Mouse (Mus musculus) heart, embryonic 10.5 days (tissue): ENCODE results near the gene Padi1. TPM values are rescaled to one million over a fixed set of nuclear protein-coding genes. Genes with fewer than 3 reads are reported as not detected.

Source experiments
- DNase-seq: peaks from one replicate; pipeline ENCODE4 v3.0.0-alpha.2; 2017; ENCODE audit warnings: low spot score
- H3K27ac ChIP-seq: fragments of 300-500 bp; sonication (generic); 2 replicates; pipeline ENCODE4 v1.5.1; 2016; ENCODE audit warnings: mild to moderate bottlenecking
- H3K27me3 ChIP-seq: fragments of 300-500 bp; sonication (generic); 2 replicates; pipeline ENCODE4 v1.6.1; 2016; ENCODE audit warnings: mild to moderate bottlenecking; ENCODE audit not compliant: poor library complexity, insufficient read depth, severe bottlenecking
- H3K36me3 ChIP-seq: fragments of 300-500 bp; sonication (generic); 2 replicates; pipeline ENCODE4 v1.6.1; 2016; ENCODE audit warnings: mild to moderate bottlenecking, moderate library complexity
- H3K4me1 ChIP-seq: fragments of 300-500 bp; sonication (generic); 2 replicates; pipeline ENCODE4 v1.6.1; 2016; ENCODE audit warnings: mild to moderate bottlenecking
- H3K4me3 ChIP-seq: fragments of 300-500 bp; sonication (generic); 2 replicates; pipeline ENCODE4 v1.5.1; 2016; ENCODE audit warnings: mild to moderate bottlenecking, moderate library complexity
- H3K9me3 ChIP-seq: fragments of 300-500 bp; sonication (generic); 2 replicates; pipeline ENCODE4 v1.6.1; 2016; ENCODE audit warnings: mild to moderate bottlenecking, moderate library complexity
- WGBS: fragments of 180-500 bp; shearing (Covaris S2); methylation state at CpG from one replicate; pipeline ENCODE4 v1.1.7; 2016; 5-methylcytosine and 5-hydroxymethylcytosine counted together
- polyA plus RNA-seq: library from polyadenylated mRNA; unstranded; fragments of >200 nt; fragmentation: Nextera tagmentation; extraction: Ambion mirVana; gene quantifications from 2 replicates; pipeline ENCODE4 v1.2.1, GENCODE M21; 2016

The Padi1 gene
- polyA plus RNA-seq, 1 experiment from 2014 or later: 0.16 TPM

DNA sequence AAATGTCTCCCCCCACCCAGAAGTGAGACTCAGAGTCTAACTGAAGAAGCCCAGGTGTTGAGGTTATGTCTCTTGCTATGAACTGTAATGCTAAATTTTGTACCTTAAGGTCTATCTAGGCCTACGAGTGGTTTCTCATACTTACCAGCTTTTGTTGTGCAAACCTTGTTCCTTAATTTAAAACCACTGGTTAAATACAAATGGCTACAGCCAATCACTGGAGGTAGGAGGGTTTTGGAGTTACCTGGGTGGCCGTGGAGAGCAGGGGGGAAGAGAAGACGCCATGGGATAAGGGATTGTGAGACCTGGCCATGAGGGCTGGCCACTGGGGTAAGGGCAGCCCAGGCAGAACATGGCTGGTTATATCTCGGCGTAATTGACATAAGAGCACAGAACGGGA is 57.3 kb downstream of the Padi1 start:
- Histone ChIP-seq H3K27me3 (0 out of 2 replicates have a peak, but pooled peaks cover 7% of the 10 kb centered on the region), H3K27ac (no peak overlapping the region), H3K4me1 (peaks cover 22% of the 10 kb centered on the region), H3K36me3 (no peaks in the 10 kb centered on the region), H3K9me3 (0 out of 2 replicates have a peak, but pooled peaks cover 3% of the 10 kb centered on the region), H3K4me3 (no peak overlapping the region)
- no peak for DNase-seq
- 85% methylated on average over 6 of the region's 6 CpGs for WGBS

DNA sequence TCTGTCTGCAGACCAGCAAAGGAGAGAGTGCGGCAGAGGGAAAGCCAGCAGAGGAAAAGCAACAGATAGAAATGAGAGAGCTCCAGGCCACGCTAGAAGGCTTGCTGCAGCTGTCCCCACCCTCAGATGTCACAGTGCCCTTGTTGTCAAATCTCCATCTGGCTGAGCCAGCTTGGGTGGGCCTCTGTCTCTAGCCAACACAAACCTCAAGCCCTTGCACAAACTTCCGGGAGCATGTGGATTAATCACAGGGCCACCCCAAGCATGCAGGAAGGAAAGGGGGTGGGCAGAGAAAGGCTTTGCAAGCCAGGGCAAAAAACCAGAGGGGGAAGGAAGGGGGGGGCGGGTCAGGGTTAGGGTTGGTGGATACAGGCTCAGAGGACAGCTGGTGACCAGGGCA is 58.2 kb downstream of the Padi1 start:
- no peaks in the 10 kb centered on the region for H3K27me3 ChIP-seq
- no peak overlapping the region for H3K4me3 ChIP-seq
- 0 out of 2 replicates have a peak, but pooled peaks cover 3% of the 10 kb centered on the region for H3K9me3 ChIP-seq
- H3K27ac ChIP-seq: no peak overlapping the region
- 67% methylated on average over 3 of the region's 4 CpGs for whole genome bisulfite sequencing
- no peaks in the 10 kb centered on the region for H3K36me3 ChIP-seq
- H3K4me1 ChIP-seq: peaks cover 17% of the 10 kb centered on the region
- no peak for DNase-seq

- DNase-seq: no peak
- H3K4me1 ChIP-seq: peaks cover 21% of the 10 kb centered on the region
- H3K4me3 ChIP-seq: no peak overlapping the region
- H3K27me3 ChIP-seq: no peaks in the 10 kb centered on the region
- no peak overlapping the region for H3K27ac ChIP-seq
- WGBS: 85% methylated on average over 5 of the region's 5 CpGs
- H3K36me3 ChIP-seq: no peaks in the 10 kb centered on the region
- H3K9me3 ChIP-seq: 0 out of 2 replicates have a peak, but pooled peaks cover 3% of the 10 kb centered on the region
Measured at GRCm38 (mm10) chr4:140785217-140785616, 60.4 kb downstream of the Padi1 start.

GRCm38 (mm10) chr4:140784292-140784945 is 61.2 kb downstream of the Padi1 start:
- 0 out of 2 replicates have a peak, but pooled peaks cover 3% of the 10 kb centered on the region for H3K9me3 ChIP-seq
- H3K27ac ChIP-seq: no peak overlapping the region
- WGBS: 92% methylated on average over 9 of the region's 9 CpGs
- no peaks in the 10 kb centered on the region for H3K27me3 ChIP-seq
- H3K4me1 ChIP-seq: peaks cover 21% of the 10 kb centered on the region
- no peak overlapping the region for H3K4me3 ChIP-seq
- no peak for DNase-seq
- no peaks in the 10 kb centered on the region for H3K36me3 ChIP-seq

DNA sequence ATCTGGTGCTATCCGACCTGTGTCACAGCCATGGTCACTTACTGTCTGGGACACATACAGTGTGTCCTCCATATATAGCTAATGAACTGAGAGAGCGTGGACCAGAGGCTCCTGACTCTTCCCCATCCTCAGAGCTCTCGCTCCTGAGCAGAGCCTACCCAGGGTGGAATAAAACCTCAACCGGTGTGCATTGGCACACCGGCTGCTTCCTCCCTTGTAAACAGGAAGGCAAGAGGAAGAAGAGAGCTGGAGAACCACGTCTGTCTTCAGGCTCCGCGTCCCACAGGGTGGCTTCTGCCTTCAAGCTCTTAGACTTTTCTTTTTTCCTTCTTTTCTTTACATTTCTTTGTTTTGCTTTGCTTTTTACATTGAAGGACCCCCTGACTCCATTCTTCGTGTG is 62.8 kb downstream of the Padi1 start:
- no peaks in the 10 kb centered on the region for H3K27me3 ChIP-seq
- no peak overlapping the region for H3K27ac ChIP-seq
- no peaks in the 10 kb centered on the region for H3K36me3 ChIP-seq
- DNase-seq: no peak
- peaks cover 17% of the 10 kb centered on the region for H3K4me1 ChIP-seq
- 80% methylated on average over 9 of the region's 9 CpGs for WGBS
- 0 out of 2 replicates have a peak, but pooled peaks cover 3% of the 10 kb centered on the region for H3K9me3 ChIP-seq
- H3K4me3 ChIP-seq: no peak overlapping the region

- WGBS: 77% methylated on average over 14 of the region's 14 CpGs
- Histone ChIP-seq H3K27me3 (no peaks in the 10 kb centered on the region), H3K27ac (peak overlapping the region; percentile 81; the same call in 1 of the 2 replicates), H3K4me3 (no peak overlapping the region), H3K4me1 (peaks cover 17% of the 10 kb centered on the region), H3K36me3 (no peaks in the 10 kb centered on the region), H3K9me3 (0 out of 2 replicates have a peak, but pooled peaks cover 3% of the 10 kb centered on the region)
- DNase-seq: no peak
Measured at GRCm38 (mm10) chr4:140780507-140780906, 65.1 kb downstream of the Padi1 start.

DNA sequence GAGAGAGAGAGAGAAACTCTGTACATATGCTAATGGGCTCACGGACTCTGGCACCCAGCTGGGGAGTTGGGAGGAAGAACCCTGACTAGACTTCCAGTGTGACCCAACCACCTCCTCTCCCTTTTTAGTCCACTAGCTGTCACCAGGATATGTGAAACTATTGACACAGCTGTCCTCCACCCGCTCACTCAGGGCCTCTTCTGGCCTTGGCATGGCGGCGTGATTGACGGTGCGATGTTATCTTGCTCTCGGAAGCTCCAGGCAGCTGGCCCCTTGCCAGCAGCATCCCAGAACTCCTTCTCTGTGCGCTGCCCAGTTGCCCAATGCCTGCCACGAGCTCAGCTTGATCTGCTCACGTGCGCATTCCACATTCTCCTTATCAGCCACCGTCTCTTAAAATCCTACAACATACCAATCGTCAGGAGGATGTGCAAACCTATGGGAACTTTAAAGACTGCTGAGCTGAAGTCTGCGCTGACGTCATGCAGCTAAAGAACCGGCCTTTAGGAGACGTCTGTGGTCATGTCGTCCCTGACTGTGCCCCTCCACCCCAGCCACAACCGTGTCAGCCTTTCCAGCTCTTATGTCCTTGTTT is 65.7 kb downstream of the Padi1 start:
- DNase-seq: peak; percentile 90
- H3K27ac ChIP-seq: peak overlapping the region; percentile 81

GRCm38 (mm10) chr4:140776623-140777022 is 69.0 kb downstream of the Padi1 start:
- 0 out of 2 replicates have a peak, but pooled peaks cover 5% of the 10 kb centered on the region for H3K27me3 ChIP-seq
- H3K9me3 ChIP-seq: no peaks in the 10 kb centered on the region
- H3K4me1 ChIP-seq: peaks cover 25% of the 10 kb centered on the region
- no peak for DNase-seq
- H3K27ac ChIP-seq: no peak overlapping the region
- WGBS: 68% methylated on average over 13 of the region's 13 CpGs
- H3K36me3 ChIP-seq: no peaks in the 10 kb centered on the region
- H3K4me3 ChIP-seq: no peak overlapping the region

More for the DNA sequence above, 65.7 kb downstream of the Padi1 start:
- Histone ChIP-seq H3K4me1 (peaks cover 18% of the 10 kb centered on the region), H3K27me3 (no peaks in the 10 kb centered on the region), H3K36me3 (no peaks in the 10 kb centered on the region), H3K4me3 (peak overlapping the region; percentile 19; the same call in 1 of the 2 replicates), H3K9me3 (0 out of 2 replicates have a peak, but pooled peaks cover 3% of the 10 kb centered on the region)
- WGBS: 17% methylated on average over 19 of the region's 19 CpGs

GRCm38 (mm10) chr4:140775876-140776275 is 69.7 kb downstream of the Padi1 start:
- Histone ChIP-seq H3K4me3 (no peak overlapping the region), H3K27me3 (0 out of 2 replicates have a peak, but pooled peaks cover 5% of the 10 kb centered on the region), H3K9me3 (no peaks in the 10 kb centered on the region), H3K27ac (no peak overlapping the region), H3K36me3 (no peaks in the 10 kb centered on the region), H3K4me1 (peaks cover 28% of the 10 kb centered on the region)
- WGBS: 75% methylated on average over 10 of the region's 10 CpGs
- no peak for DNase-seq

DNA sequence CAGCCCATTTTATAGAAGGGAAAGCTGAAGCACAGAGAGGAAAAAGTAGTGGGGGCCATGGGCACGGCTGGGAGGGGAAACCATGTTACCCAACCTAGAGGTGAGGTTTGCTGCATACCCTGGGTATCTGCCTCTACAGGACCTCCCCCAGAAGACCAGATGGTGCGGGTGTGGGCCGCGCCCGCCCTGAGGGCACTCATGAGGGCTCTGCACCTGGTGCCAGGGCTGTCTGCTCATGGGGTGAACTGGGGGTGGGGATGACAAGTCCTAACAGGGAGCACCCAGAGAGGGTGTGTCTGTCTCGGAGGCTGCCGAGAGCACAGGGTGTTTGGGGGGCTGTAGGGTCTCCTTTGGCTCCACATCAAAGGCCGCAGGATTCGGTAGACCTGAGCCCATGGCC is 70.7 kb downstream of the Padi1 start:
- Histone ChIP-seq H3K4me1 (peaks cover 26% of the 10 kb centered on the region), H3K27me3 (0 out of 2 replicates have a peak, but pooled peaks cover 5% of the 10 kb centered on the region), H3K27ac (peak overlapping the region; percentile 33), H3K36me3 (no peaks in the 10 kb centered on the region), H3K9me3 (no peaks in the 10 kb centered on the region), H3K4me3 (no peak overlapping the region)
- no peak for DNase-seq
- WGBS: 87% methylated on average over 9 of the region's 9 CpGs

DNA sequence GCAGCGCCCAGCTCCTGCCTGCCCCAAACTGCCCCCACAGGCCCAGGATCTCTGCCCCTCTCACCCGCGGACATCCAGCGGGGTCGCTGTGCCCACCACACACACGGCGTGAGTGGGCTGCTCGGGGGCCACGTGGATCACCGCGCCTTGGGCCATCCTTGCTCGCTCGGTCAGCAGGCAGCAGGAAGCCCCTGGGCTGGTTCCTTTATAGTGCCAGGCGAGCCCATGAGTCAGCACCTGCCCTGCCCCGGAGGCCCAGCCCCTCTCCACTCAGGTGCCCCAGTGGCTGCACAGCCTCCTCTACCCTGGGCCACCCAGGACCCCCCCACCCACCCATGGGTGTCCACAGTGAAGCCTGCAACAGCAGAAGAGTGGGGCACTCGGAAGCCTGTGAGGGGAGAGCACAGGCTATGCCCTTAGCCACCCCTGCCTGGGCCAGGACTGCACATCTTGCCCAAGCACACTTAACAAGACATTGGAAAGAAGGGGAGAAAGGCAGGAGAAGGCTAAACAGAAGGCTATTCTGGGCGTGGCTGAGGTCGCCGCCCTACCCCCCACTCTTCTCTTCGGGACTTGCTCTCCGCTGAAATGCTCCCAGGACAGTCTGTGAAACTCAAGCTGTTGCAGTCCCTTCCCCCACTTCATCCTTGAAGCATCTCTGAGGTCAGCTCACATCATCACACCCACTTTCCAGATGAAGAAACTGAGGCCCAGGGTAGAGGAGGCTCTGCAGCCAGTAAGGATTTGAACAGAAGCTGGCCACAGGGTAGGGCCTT is 71.4 kb downstream of the Padi1 start, which contains the start of gene Padi4:
TSS of gene Padi4 (minus strand) at position 212 of the 776 bp plus-strand sequence.
- Histone ChIP-seq H3K4me3 (no peak within 1 kb of the TSS), H3K27ac (peak within 1 kb of the TSS; percentile 36), H3K9me3 (no peaks in the 10 kb centered on the region), H3K4me1 (peaks cover 21% of the 10 kb centered on the region), H3K36me3 (no peaks in the 10 kb centered on the region), H3K27me3 (0 out of 2 replicates have a peak, but pooled peaks cover 5% of the 10 kb centered on the region)
- WGBS: 86% methylated on average over 21 of the region's 21 CpGs
- DNase-seq: no peak

- no peak for DNase-seq
- peaks cover 23% of the 10 kb centered on the region; the same call in 1 of the 2 replicates for H3K27me3 ChIP-seq
- WGBS: 33% methylated on average over 4 of the region's 4 CpGs
- H3K9me3 ChIP-seq: no peaks in the 10 kb centered on the region
- no peaks in the 10 kb centered on the region for H3K36me3 ChIP-seq
- no peak overlapping the region for H3K4me3 ChIP-seq
- H3K27ac ChIP-seq: no peak overlapping the region
- peaks cover 22% of the 10 kb centered on the region for H3K4me1 ChIP-seq
Measured at GRCm38 (mm10) chr4:140771091-140771490, 74.5 kb downstream of the Padi1 start.
